Mouse (Mus musculus) gastrocnemius, adult 2 months (tissue): ENCODE measurements around the gene Stard13. TPM values are rescaled to one million over a fixed set of nuclear protein-coding genes. Genes with fewer than 3 reads are reported as not detected.
A peak's percentile ranks its signal among the peaks of the same experiment; 100 is the strongest.

Experiments used
- DNase-seq: peaks from one replicate; pipeline ENCODE4 v3.0.0; 2022
- H3K27ac ChIP-seq: fragments of 200-600 bp; 2 replicates; pipeline ENCODE4 v1.8.1; 2022; ENCODE audit warnings: mild to moderate bottlenecking
- H3K4me3 ChIP-seq: fragments of 200-600 bp; 2 replicates; pipeline ENCODE4 v1.8.1; 2022; ENCODE audit warnings: mild to moderate bottlenecking, moderate library complexity
- CTCF ChIP-seq: fragments of 200-600 bp; IDR thresholded peaks from 2 replicates; pipeline ENCODE4 v1.8.1; 2022; ENCODE audit warnings: antibody characterized with exemption, mild to moderate bottlenecking, moderate library complexity
- intact Hi-C: fragments of 180-260 bp; cut with DNase I; formaldehyde crosslinking; loops from one replicate; pipeline ENCODE4 v1.15.1; 2025
- total RNA-seq, 2 experiments: library from RNA; stranded (reverse); gene quantifications; 2 replicates each; pipeline ENCODE4 v1.2.3; 2021

Gene Stard13
- total RNA-seq, 2 experiments from 2014 or later = 6.7 to 7.4 TPM

GRCm38 (mm10) chr5:151054100-151054742 lies 179.4 kb downstream of the Stard13 start:
- no peak for TF ChIP-seq CTCF
- DNase-seq = no peak
- intact Hi-C loops = no loop called here
- H3K4me3 ChIP-seq = no peak overlapping the region
- H3K27ac ChIP-seq = peak overlapping the region; percentile 63

- DNase-seq = no peak
- intact Hi-C loops = no loop called here
- no peak for TF ChIP-seq CTCF
- Histone ChIP-seq H3K27ac (peak overlapping the region; percentile 63; the same call in 1 of the 2 replicates), H3K4me3 (no peak overlapping the region)
Measured at GRCm38 (mm10) chr5:151053190-151053589, 180.4 kb downstream of the Stard13 start.

- H3K27ac ChIP-seq = no peak overlapping the region
- intact Hi-C loops = no loop called here
- no peak for TF ChIP-seq CTCF
Measured at GRCm38 (mm10) chr5:151052331-151052730, 181.3 kb downstream of the Stard13 start.

GRCm38 (mm10) chr5:151047488-151047887 lies 186.1 kb downstream of the Stard13 start:
- intact Hi-C loops = loop anchor here (10.0 kb wide), 1 partner anchor 287 kb away; no protein-coding TSS in a partner anchor
- peak; percentile 36 for DNase-seq
- no peak for TF ChIP-seq CTCF
- peak overlapping the region; percentile 30; the same call in 1 of the 2 replicates for H3K4me3 ChIP-seq
- peak overlapping the region; percentile 72 for H3K27ac ChIP-seq

More at GRCm38 (mm10) chr5:151052331-151052730, 181.3 kb downstream of the Stard13 start:
- no peak overlapping the region for H3K4me3 ChIP-seq
- no peak for DNase-seq

GRCm38 (mm10) chr5:151046917-151047316 lies 186.7 kb downstream of the Stard13 start:
- DNase-seq = peak; percentile 70
- peak overlapping the region; percentile 30 for H3K4me3 ChIP-seq
- H3K27ac ChIP-seq = peak overlapping the region; percentile 72
- TF ChIP-seq CTCF = no peak
- intact Hi-C loops = loop anchor here (10.0 kb wide), 1 partner anchor 288 kb away; no protein-coding TSS in a partner anchor

GRCm38 (mm10) chr5:151046131-151046530 lies 187.5 kb downstream of the Stard13 start:
- intact Hi-C loops = loop anchor here (10.0 kb wide), 1 partner anchor 289 kb away; no protein-coding TSS in a partner anchor
- TF ChIP-seq CTCF = no peak
- 0 out of 2 replicates have a peak overlapping the region, but pooled peaks have one; percentile 5 for H3K27ac ChIP-seq
- DNase-seq = no peak
- H3K4me3 ChIP-seq = no peak overlapping the region

GRCm38 (mm10) chr5:151042911-151043310 lies 190.7 kb downstream of the Stard13 start:
- intact Hi-C loops = loop anchor here (10.0 kb wide), 1 partner anchor 292 kb away; no protein-coding TSS in a partner anchor

GRCm38 (mm10) chr5:151037871-151038270 lies 195.8 kb downstream of the Stard13 start:
- intact Hi-C loops = no loop called here
- H3K4me3 ChIP-seq = no peak overlapping the region
- no peak for DNase-seq
- no peak for TF ChIP-seq CTCF
- H3K27ac ChIP-seq = no peak overlapping the region

More at GRCm38 (mm10) chr5:151042911-151043310, 190.7 kb downstream of the Stard13 start:
- no peak for TF ChIP-seq CTCF
- no peak for DNase-seq
- H3K27ac ChIP-seq = no peak overlapping the region
- no peak overlapping the region for H3K4me3 ChIP-seq

GRCm38 (mm10) chr5:151034715-151035512 lies 198.7 kb downstream of the Stard13 start:
- no peak for TF ChIP-seq CTCF
- Histone ChIP-seq H3K4me3 (no peak overlapping the region), H3K27ac (no peak overlapping the region)
- DNase-seq = no peak
- intact Hi-C loops = no loop called here

GRCm38 (mm10) chr5:151028906-151029305 lies 204.7 kb downstream of the Stard13 start:
- no peak overlapping the region for H3K4me3 ChIP-seq
- no peak overlapping the region for H3K27ac ChIP-seq
- DNase-seq = no peak
- intact Hi-C loops = no loop called here
- no peak for TF ChIP-seq CTCF

GRCm38 (mm10) chr5:151027171-151027570 lies 206.5 kb downstream of the Stard13 start:
- no peak overlapping the region for H3K27ac ChIP-seq
- no peak overlapping the region for H3K4me3 ChIP-seq
- no peak for DNase-seq
- intact Hi-C loops = no loop called here
- TF ChIP-seq CTCF = no peak

GRCm38 (mm10) chr5:151026069-151026468 lies 207.6 kb downstream of the Stard13 start:
- intact Hi-C loops = no loop called here
- no peak for TF ChIP-seq CTCF
- DNase-seq = no peak
- Histone ChIP-seq H3K4me3 (no peak overlapping the region), H3K27ac (no peak overlapping the region)

- no peak overlapping the region for H3K4me3 ChIP-seq
- no peak for TF ChIP-seq CTCF
- no peak overlapping the region for H3K27ac ChIP-seq
- intact Hi-C loops = no loop called here
- no peak for DNase-seq
Measured at GRCm38 (mm10) chr5:151024483-151024882, 209.2 kb downstream of the Stard13 start.
